Mouse (Mus musculus) heart, adult 2 months (tissue): Measurements from ENCODE around the gene Mip. TPM values are rescaled to one million over a fixed set of nuclear protein-coding genes. Genes with fewer than 3 reads are reported as not detected.
A peak's percentile ranks its signal among the peaks of the same experiment; 100 is the strongest.

ENCODE experiments used
- DNase-seq, 2 experiments: peaks; one replicate each; pipeline ENCODE4 v3.0.0; 2021
- H3K27ac ChIP-seq: fragments of 200-600 bp; 2 replicates; pipeline ENCODE4 v1.8.1; 2022
- H3K27me3 ChIP-seq: fragments of 200-500 bp; 2 replicates; pipeline ENCODE4 v1.6.1; 2012; ENCODE audit warnings: mild to moderate bottlenecking, low read length, inconsistent platforms, mixed read lengths; ENCODE audit not compliant: control insufficient read depth, insufficient read depth
- H3K36me3 ChIP-seq: fragments of 200-500 bp; 2 replicates; pipeline ENCODE4 v1.6.1; 2012; ENCODE audit warnings: low read length, inconsistent platforms; ENCODE audit not compliant: control insufficient read depth, insufficient read depth
- H3K4me1 ChIP-seq: fragments of 200-500 bp; 2 replicates; pipeline ENCODE4 v1.6.1; 2011; ENCODE audit warnings: low read length; ENCODE audit not compliant: control insufficient read depth, insufficient read depth
- H3K4me3 ChIP-seq: fragments of 200-600 bp; 2 replicates; pipeline ENCODE4 v1.8.1; 2022
- H3K79me2 ChIP-seq: fragments of 200-500 bp; replicated peaks from 2 replicates; pipeline ENCODE4 v1.6.1; 2012; ENCODE audit warnings: mild to moderate bottlenecking, inconsistent platforms, low read length, moderate library complexity, mixed read lengths; ENCODE audit not compliant: control insufficient read depth, insufficient read depth
- H3K9ac ChIP-seq: fragments of 200-500 bp; 2 replicates; pipeline ENCODE4 v1.6.1; 2012; ENCODE audit warnings: low read depth, mild to moderate bottlenecking, control low read depth, inconsistent platforms, low read length, mixed read lengths
- CTCF ChIP-seq: fragments of 200-600 bp; IDR thresholded peaks from 2 replicates; pipeline ENCODE4 v1.8.1; 2022; ENCODE audit warnings: antibody characterized with exemption, mild to moderate bottlenecking, moderate library complexity
- EP300 ChIP-seq: fragments of 200-500 bp; IDR thresholded peaks from 2 replicates; pipeline ENCODE4 v1.6.1; 2011; ENCODE audit warnings: low read depth, low read length, control low read depth; ENCODE audit not compliant: insufficient read depth
- POLR2A ChIP-seq: fragments of 200-500 bp; IDR thresholded peaks from 2 replicates; pipeline ENCODE4 v1.6.1; 2011; ENCODE audit warnings: mild to moderate bottlenecking, low read depth, low read length, control low read depth; ENCODE audit not compliant: insufficient read depth
- WGBS: fragments of 180-500 bp; shearing (Covaris S2); methylation state at CpG from one replicate; pipeline ENCODE4 v1.1.7; 2018; 5-methylcytosine and 5-hydroxymethylcytosine counted together
- intact Hi-C: fragments of 180-260 bp; cut with DNase I; formaldehyde crosslinking; loops from one replicate; pipeline ENCODE4 v1.15.1; 2025
- polyA plus RNA-seq: library from polyadenylated mRNA; depleted of rRNA; stranded (reverse); fragments of >200 nt; gene quantifications from 2 replicates; pipeline ENCODE4 v1.2.3, GENCODE M21; 2012
- total RNA-seq, 2 experiments: library from RNA; stranded (reverse); gene quantifications; 2 replicates each; pipeline ENCODE4 v1.2.3; 2021

Gene Mip
- total and polyA plus RNA-seq, 3 experiments, result not detected

DNA sequence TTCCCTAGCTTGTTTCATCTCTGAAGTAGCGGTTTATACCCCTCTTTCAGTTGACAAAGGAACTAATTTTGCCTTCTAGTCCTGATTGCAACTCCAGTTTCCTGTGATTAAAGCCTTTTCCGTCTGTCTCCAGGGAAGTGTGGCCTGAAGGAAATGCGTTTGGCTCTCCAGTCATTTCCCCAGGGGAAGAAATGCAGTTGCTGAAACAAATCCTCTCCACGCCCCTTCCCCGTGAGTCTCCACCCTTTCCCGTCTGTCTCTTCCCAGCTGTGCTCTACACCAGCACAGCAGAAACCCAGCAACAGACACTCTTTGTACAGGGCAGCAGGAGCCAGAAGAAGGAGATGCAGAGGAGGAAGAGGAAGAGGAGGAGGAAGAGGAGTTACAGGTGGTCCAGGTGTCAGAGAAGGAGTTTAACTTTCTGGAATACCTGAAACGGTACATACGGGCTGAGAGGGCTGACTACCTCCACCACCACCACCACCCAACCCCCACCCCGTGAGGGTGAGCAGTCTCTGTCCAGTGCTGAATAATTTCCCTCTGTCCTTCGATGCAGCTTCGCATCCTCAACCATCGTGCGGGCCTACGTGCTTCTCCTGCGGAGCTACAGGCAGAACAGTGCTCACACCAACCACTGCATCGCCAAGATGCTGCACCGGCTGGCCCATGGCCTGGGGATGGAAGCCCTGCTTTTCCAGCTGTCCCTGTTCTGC, 21.5 kb downstream of the Mip start:
- peak; percentile 75 to 82 for DNase-seq
- H3K4me1 ChIP-seq, result peaks cover 5% of the 10 kb centered on the region
- peak overlapping the region; percentile 58 for H3K4me3 ChIP-seq
- H3K9ac ChIP-seq, result peak overlapping the region; percentile 63
- peak; percentile 90 for TF ChIP-seq EP300
- no peak for TF ChIP-seq CTCF
- TF ChIP-seq POLR2A, result peak; percentile 91
- H3K27ac ChIP-seq, result peak overlapping the region; percentile 89
- intact Hi-C loops, result loop anchor here (2.0 kb wide), 1 partner anchor 22 kb away; the partner anchor contains the start of gene Apof
- WGBS, result 36% methylated on average over 17 of the region's 17 CpGs
- H3K36me3 ChIP-seq, result no peaks in the 10 kb centered on the region
- no peaks in the 10 kb centered on the region for H3K27me3 ChIP-seq
- H3K79me2 ChIP-seq, result no peaks in the 10 kb centered on the region

DNA sequence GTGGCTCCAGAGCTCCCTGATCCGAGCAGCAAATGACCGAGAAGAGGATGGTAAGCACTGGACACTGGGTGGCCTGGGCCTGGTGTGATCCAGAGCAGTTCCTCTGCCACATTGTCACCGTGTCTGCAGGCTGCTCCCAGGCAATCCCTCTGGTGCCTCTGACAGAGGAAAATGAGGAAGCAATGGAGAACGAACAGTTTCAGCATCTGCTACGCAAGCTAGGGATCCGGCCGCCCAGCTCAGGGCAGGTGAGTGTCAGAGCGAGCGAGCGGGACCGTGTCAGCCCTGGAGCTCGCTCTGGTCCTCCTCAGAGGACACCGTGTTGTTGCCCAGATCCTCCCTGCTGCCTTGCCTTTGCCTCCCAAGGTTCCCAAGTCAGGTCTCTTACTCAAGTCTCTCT, 24.9 kb downstream of the Mip start:
- intact Hi-C loops, result no loop called here

DNA sequence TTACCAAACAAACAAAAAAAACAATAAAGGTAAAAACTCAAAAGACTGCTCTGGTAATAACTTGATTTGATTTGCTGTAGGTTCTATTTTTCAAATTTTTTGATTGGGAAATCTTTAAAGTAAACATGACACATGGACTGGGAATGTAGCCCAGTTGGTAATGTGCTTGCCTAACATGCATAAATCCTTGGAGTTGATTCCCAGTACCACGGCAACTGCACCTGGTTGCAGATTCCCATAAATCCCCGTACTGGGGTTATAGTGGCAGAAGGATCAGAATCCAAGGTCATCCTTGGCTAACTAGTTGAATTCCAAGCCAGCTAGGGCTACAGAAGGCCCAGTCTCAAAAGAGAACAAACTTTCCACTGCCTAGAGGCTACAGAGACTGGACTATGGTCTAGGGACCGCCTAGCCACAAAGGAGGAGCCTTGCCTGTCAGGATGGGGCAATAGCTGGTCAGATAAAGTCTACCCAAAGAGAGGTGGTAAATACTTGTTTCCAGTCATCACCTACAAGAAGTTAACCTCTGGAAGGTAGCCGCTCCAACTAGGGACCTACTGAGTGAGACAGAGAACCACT, 28.1 kb downstream of the Mip start, which contains the start of gene Apon:
TSS of gene Apon (plus strand) at position 420 of the 579 bp plus-strand sequence.
- intact Hi-C loops, result no loop called here

More for the DNA sequence above, 24.9 kb downstream of the Mip start:
- Histone ChIP-seq H3K27me3 (no peaks in the 10 kb centered on the region), H3K9ac (no peak overlapping the region), H3K79me2 (no peaks in the 10 kb centered on the region), H3K4me3 (no peak overlapping the region), H3K4me1 (peaks cover 2% of the 10 kb centered on the region), H3K36me3 (no peaks in the 10 kb centered on the region), H3K27ac (no peak overlapping the region)
- DNase-seq, result no peak
- 91% methylated on average over 13 of the region's 13 CpGs for WGBS
- TF ChIP-seq POLR2A, result no peak
- no peak for TF ChIP-seq CTCF
- TF ChIP-seq EP300, result no peak

DNA sequence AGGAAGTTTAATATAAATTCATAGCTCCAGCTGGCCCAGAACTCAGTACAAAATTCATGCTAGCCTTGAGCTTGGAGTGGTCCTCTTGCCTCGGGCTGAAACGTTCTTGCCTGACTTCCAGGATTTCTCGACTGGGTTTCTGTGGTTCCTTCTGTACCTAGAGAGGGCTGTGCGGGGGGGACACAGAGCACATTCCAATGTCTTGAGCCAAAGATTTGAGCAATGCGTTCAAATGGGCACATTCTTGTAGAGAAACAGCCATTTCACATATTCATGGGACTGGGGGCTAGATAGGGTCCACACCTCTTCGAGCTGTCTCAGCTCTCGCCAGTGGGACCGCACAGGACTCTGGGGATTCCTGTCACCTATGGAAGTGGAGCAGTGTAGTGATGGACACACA, 30.3 kb downstream of the Mip start:
- WGBS, result 82% methylated on average over 8 of the region's 8 CpGs
- H3K79me2 ChIP-seq, result no peaks in the 10 kb centered on the region
- H3K27me3 ChIP-seq, result no peaks in the 10 kb centered on the region
- no peak for DNase-seq
- no peaks in the 10 kb centered on the region for H3K4me1 ChIP-seq
- intact Hi-C loops, result no loop called here
- H3K4me3 ChIP-seq, result no peak overlapping the region
- H3K27ac ChIP-seq, result no peak overlapping the region
- TF ChIP-seq EP300 (no peak), CTCF (no peak), POLR2A (no peak)
- no peaks in the 10 kb centered on the region for H3K36me3 ChIP-seq
- H3K9ac ChIP-seq, result no peak overlapping the region

More for the DNA sequence above, 28.1 kb downstream of the Mip start, which contains the start of gene Apon:
- Histone ChIP-seq H3K27ac (no peak within 1 kb of the TSS), H3K4me1 (no peaks in the 10 kb centered on the region), H3K79me2 (no peaks in the 10 kb centered on the region), H3K9ac (no peak within 1 kb of the TSS), H3K36me3 (no peaks in the 10 kb centered on the region), H3K27me3 (no peaks in the 10 kb centered on the region), H3K4me3 (no peak within 1 kb of the TSS)
- no peak for DNase-seq
- TF ChIP-seq POLR2A (no peak), CTCF (no peak), EP300 (no peak)
- 82% methylated on average over 4 of the region's 4 CpGs for WGBS

DNA sequence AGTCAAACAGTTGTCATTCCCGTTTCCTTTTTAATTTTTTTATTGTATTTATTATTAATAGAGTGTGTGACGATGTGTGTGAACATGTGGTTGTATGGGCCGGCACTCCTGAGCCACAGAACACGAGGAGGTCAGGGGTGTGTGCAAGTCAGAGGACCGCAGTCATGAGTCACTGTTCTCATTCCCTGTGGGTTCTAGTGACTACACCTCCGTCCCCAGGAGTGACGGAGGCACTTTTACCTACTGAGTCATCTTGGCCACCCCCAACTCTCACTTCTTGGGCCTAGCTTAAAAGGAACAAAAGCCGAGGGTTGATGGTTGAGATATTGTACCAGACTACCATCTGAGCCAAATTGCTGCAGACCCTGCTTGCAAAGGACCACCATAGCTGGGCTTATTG, 30.7 kb downstream of the Mip start:
- WGBS, result 88% methylated on average over 8 of the region's 8 CpGs
- no peaks in the 10 kb centered on the region for H3K79me2 ChIP-seq
- no peaks in the 10 kb centered on the region for H3K4me1 ChIP-seq
- H3K9ac ChIP-seq, result no peak overlapping the region
- no peaks in the 10 kb centered on the region for H3K27me3 ChIP-seq
- no peaks in the 10 kb centered on the region for H3K36me3 ChIP-seq
- intact Hi-C loops, result no loop called here
- H3K27ac ChIP-seq, result no peak overlapping the region
- DNase-seq, result no peak
- H3K4me3 ChIP-seq, result no peak overlapping the region
- TF ChIP-seq EP300 (no peak), POLR2A (no peak), CTCF (no peak)

DNA sequence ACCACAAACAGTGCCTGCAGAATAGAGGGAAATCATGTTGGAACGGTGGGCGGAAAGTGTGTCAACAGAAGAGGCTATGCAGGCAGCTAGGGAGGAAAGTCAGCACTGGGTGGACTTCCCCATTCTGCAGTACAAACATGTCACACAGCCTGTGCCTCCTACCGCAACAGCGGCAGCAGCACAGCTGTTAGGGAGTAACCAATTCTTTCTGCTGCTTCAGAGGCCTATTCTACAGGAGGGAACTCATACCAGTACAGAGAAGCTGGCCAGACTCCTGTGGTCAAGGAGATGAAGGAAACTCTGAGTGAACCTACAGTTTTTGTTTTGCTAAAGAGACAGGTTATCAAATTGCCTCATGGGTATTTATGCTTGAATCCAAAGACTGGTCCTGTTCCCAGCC, 33.3 kb downstream of the Mip start:
- H3K36me3 ChIP-seq, result no peaks in the 10 kb centered on the region
- H3K79me2 ChIP-seq, result no peaks in the 10 kb centered on the region
- no peaks in the 10 kb centered on the region for H3K4me1 ChIP-seq
- peak in 1 of 2 experiments; percentile 45 for DNase-seq
- H3K27ac ChIP-seq, result no peak overlapping the region
- H3K4me3 ChIP-seq, result no peak overlapping the region
- H3K27me3 ChIP-seq, result no peaks in the 10 kb centered on the region
- WGBS, result 56% methylated on average over 4 of the region's 4 CpGs
- H3K9ac ChIP-seq, result no peak overlapping the region
- intact Hi-C loops, result no loop called here
- no peak for TF ChIP-seq EP300
- no peak for TF ChIP-seq POLR2A
- TF ChIP-seq CTCF, result no peak
